Mouse (Mus musculus): ENCODE data around the gene Alox12e.
"Not testable (repeated sequence)": the region's sequence is repeated elsewhere in the genome, so short reads cannot be mapped to it uniquely, and the experiment has no call there.

Alox12e gene

DNA sequence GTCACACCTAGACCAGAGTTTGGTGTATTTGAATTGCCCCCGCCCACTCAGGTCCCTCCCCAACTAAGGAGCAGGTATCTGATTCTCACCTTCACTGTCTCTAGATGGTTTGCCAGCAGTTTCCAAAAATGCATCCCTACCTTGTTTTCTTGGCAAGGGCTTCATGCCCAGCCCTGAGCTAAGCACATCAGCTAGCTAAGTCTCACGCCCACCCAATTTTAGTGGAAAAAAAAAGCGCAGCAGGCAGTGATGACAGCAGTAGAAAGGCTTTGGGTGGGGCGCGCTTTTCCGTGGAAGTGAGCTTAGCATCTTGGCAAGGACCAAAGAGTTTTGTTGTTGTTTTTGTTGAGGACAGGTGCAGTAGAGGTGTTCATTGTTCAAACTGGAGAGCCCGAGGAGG lies at the start of gene Alox12e:
Alox12e (minus strand) TSS at position 101 of the 400 bp plus-strand sequence.
- in situ Hi-C loops (cut with MboI; ENCODE audit: low pct_unique_long_range_greater_than_20kb in 1 of 2, low sequenced_read_pairs in 2 of 2, unreplicated experiment in 1 of 2) = loop anchor here in 1 of 2 experiments (10.0 kb wide), 1 partner anchor 182 kb away; the partner anchor contains the start of gene Tm4sf5

DNA sequence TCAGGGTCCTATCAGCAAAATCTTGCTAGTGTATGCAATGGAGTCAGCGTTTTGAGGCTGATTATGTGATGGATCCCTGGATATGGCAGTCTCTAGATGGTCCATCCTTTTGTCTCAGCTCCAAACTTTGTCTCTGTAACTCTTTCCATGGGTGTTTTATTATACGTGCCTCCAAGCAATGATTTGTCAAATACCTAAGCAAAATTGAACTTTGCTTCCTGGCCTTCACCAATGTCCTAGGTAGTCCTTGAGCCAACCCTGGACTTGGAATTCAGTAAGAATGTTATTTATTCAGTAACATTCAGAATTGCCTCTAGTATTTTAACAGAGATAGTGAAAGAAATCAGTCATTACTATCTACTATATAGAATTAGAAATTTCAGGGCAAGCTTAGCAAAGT lies 46.2 kb upstream of the Alox12e start:
- in situ Hi-C loops (cut with MboI; ENCODE audit: low pct_unique_long_range_greater_than_20kb in 1 of 2, low sequenced_read_pairs in 2 of 2, unreplicated experiment in 1 of 2) = not testable (repeated sequence)

DNA sequence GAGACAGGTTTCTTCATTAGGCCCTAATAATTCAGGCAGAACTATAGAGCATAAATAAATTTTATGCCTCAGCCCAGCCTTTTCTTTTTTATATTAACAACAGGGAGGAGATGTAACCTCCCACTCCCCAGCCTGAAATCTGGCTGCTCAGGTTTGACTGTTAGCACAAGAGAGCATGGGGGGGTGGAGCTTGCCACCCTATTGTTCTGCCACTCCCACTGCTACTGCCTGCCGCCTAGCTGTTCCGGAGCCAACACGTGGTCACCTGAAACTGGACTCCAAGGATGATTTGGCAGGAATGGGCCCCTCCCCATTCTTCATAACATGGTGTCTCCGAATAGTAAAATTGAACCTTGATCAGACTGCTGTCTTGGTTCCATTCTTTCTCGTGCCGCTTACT lies 45.3 kb upstream of the Alox12e start:
- in situ Hi-C loops (cut with MboI; ENCODE audit: low pct_unique_long_range_greater_than_20kb in 1 of 2, low sequenced_read_pairs in 2 of 2, unreplicated experiment in 1 of 2) = not testable (repeated sequence)

DNA sequence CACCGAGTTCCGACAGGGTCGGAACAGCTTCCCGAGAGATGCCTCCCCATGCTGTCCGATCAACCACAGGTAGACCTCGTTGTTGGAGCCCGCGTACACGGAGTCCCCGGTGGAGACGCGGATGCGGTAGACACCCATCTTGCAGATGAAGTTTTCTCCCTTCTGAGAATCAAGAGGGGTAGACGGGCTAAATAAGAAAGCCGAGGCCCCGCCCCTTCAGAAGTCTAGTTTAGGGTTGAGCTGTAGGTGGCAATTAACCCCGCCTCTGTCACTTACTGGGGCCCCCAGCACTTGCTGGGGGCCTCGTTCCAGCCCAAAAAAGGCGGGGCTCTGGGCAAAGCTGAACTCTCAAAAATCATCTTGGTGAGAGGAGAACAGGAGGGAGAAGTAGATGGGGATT lies 29.4 kb upstream of the Alox12e start, which contains the start of gene Alox15:
Alox15 (minus strand) TSS at position 164 of the 400 bp plus-strand sequence.
- in situ Hi-C loops (cut with MboI; ENCODE audit: low pct_unique_long_range_greater_than_20kb in 1 of 2, low sequenced_read_pairs in 2 of 2, unreplicated experiment in 1 of 2) = no loop called here

DNA sequence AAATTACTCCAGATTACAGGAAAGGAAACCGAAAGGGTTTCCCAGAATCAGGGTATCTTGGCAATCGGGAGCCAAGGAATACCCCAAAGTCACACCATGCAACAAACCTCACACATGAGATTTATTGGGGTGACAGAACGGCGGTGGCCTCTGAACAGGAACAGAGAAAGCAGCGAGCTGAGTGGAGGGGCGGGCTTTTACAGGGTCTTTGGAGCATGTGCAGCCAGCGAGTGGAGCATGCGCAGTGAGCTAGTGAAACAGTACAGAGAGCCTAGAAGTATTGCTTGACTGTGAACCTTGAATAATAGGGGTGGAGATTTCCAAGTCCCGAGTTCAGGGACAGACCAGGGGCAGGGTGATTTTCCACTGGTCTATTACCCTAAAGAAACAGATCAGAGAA lies 26.2 kb upstream of the Alox12e start:
- in situ Hi-C loops (cut with MboI; ENCODE audit: low pct_unique_long_range_greater_than_20kb in 1 of 2, low sequenced_read_pairs in 2 of 2, unreplicated experiment in 1 of 2) = no loop called here

DNA sequence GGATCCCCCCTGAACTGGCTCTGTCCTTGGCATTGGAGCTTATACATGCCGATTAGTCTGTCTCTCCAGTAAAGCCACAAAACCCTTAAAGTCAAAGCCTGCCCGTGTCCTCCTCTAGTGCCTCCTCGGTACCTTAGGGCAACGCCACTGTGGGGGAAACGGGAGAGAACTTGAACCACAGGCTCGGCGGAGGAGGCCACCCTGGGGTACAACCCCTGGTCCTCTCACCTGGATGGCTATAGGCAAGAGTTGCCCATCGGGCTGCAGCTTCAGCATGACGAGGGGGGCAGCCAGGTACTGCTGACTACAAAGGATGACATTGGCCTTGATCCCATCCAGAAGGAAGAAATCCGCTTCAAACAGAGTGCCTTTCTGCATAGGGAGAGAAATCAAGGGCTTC lies 25.4 kb upstream of the Alox12e start:
- in situ Hi-C loops (cut with MboI; ENCODE audit: low pct_unique_long_range_greater_than_20kb in 1 of 2, low sequenced_read_pairs in 2 of 2, unreplicated experiment in 1 of 2) = no loop called here

DNA sequence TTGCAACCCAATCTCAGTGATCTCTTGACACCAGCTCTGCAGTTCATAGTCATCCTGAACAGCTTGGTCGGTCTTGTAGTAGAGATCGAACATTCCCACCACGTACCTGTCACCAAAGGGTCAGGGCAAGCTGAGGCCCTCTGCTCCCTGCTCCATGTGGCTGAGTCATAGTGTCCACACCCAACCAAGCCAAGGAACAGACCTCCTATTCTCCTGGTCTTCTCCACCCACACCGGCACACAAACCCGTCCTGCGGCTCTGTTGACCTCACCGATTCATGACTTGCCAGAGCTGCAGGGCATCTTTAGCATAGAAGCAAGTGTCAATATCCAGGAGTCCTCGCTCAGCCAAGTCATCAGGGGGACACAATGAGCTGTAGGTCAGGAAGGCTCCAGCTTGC lies 23.1 kb upstream of the Alox12e start:
- in situ Hi-C loops (cut with MboI; ENCODE audit: low pct_unique_long_range_greater_than_20kb in 1 of 2, low sequenced_read_pairs in 2 of 2, unreplicated experiment in 1 of 2) = no loop called here

DNA sequence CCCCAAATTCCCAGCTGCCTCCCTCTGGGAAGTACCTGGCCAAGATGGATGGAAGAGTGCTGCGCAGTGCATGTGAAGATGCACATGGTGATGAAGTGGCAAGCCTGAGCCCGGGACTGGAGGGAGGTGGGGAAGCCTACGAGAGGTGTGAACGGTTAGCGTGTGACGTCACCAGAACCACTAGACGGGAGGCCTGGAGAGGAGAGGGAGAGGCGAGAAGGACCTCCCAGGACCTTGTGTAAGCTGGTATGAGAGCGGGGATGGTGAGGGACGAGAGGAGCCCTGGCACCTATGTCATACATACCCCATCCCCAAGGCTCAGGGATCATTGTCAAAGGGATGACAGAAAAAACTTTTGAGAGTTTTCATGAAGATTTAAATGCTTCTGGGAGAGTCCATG lies 22.6 kb upstream of the Alox12e start:
- in situ Hi-C loops (cut with MboI; ENCODE audit: low pct_unique_long_range_greater_than_20kb in 1 of 2, low sequenced_read_pairs in 2 of 2, unreplicated experiment in 1 of 2) = no loop called here

DNA sequence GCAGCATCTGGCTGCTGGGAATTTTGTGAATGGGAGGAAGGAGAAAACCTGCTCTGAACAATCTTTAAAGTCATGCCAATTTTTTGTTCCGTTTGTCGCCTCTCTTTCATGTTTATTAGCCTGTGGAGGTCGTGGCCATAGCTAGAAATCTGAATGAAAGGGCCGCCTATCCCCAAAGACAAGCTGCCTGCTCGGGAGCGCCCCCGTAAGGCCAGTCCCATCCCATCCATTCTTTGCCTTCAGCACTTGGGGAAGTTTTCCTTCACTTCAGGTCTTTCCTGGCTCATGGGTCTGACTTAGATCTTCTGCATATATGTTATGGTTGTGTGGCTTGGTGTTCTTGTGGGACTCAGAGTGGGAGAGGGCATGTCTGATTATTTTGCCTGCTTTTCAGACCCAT lies 17.1 kb upstream of the Alox12e start:
- in situ Hi-C loops (cut with MboI; ENCODE audit: low pct_unique_long_range_greater_than_20kb in 1 of 2, low sequenced_read_pairs in 2 of 2, unreplicated experiment in 1 of 2) = no loop called here

DNA sequence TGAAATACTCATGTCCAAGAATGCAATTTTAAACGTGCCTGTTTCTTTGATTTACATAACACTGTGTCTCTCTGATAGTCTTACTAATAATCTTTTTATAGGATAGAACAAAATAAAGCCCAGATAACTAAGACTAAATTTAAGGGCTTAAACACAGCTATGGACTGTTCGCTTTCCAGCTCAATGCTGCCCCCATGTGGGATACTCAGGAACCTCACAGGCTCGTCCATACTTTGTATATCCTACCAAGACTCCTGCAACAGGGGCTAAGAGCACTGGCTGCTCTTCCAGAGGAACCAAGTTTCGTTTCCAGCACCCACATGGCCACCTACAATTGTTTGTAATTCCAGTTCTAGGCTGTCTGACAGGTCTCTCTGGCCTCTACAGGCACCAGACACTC lies 12.0 kb upstream of the Alox12e start:
- in situ Hi-C loops (cut with MboI; ENCODE audit: low pct_unique_long_range_greater_than_20kb in 1 of 2, low sequenced_read_pairs in 2 of 2, unreplicated experiment in 1 of 2) = no loop called here

DNA sequence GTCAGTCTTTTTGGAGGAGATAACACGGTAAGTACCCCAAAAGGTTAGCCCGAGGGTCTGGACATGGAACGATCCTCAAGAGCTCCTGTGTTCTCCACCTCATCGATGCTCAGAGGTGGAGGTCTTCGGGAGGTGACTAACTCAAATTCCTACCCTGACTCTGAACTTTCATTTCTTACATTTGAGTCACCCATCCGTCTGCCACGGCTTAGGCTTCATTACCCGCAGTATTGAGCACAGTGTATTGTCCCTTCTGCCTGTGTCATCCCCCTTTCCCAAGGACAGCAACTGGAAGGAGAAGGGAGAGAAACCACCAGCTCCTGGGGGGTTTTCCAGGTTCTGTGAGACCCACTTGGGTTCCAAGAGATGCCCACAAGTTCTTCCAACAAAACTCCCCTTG lies 2.3 kb upstream of the Alox12e start:
- in situ Hi-C loops (cut with MboI; ENCODE audit: low pct_unique_long_range_greater_than_20kb in 1 of 2, low sequenced_read_pairs in 2 of 2, unreplicated experiment in 1 of 2) = loop anchor here in 1 of 2 experiments (10.0 kb wide), 1 partner anchor 180 kb away; the partner anchor contains the start of gene Tm4sf5

DNA sequence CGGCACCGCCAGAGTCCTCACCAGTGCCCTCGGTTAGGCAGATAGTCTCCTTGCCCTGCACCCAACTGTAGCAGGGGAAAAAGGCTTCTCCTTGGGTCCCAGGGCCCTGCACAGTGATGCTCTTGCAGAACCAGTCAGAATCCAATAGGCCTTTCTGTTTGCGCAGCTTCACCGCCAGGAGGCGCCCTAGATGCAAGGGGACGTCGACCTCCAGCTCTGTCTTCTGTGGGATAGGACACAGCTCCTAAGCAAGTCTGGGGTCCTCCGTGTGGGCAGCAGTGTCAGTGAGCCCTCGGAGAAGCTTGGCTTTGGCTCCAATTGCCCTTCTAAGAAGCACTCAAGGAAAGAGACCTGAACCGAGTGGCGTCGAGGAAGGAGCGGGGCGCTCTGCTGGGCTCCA lies 764 bp downstream of the Alox12e start:
- in situ Hi-C loops (cut with MboI; ENCODE audit: low pct_unique_long_range_greater_than_20kb in 1 of 2, low sequenced_read_pairs in 2 of 2, unreplicated experiment in 1 of 2) = loop anchor here in 1 of 2 experiments (10.0 kb wide), 1 partner anchor 183 kb away; the partner anchor contains the start of gene Tm4sf5

DNA sequence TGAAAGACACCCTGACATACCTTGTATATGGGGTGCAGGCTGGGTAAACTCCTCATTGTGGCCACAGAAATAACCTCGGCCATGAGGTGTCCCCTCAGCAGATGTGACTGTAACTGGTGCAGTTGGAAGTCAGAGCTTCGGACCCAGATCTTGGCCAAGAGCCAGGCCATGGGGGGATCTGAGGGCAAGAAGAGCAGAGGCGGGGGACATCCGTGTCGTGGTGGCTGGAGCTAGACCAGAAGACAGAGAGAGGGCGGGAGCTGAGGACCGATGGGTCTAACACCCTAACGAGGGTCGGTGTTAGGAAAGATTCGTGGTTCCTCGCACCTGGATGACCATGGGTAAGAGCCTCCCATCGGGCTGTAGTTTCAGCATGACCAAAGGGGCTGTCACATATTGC lies 2.8 kb downstream of the Alox12e start:
- in situ Hi-C loops (cut with MboI; ENCODE audit: low pct_unique_long_range_greater_than_20kb in 1 of 2, low sequenced_read_pairs in 2 of 2, unreplicated experiment in 1 of 2) = loop anchor here in 1 of 2 experiments (10.0 kb wide), 1 partner anchor 185 kb away; the partner anchor contains the start of gene Tm4sf5

DNA sequence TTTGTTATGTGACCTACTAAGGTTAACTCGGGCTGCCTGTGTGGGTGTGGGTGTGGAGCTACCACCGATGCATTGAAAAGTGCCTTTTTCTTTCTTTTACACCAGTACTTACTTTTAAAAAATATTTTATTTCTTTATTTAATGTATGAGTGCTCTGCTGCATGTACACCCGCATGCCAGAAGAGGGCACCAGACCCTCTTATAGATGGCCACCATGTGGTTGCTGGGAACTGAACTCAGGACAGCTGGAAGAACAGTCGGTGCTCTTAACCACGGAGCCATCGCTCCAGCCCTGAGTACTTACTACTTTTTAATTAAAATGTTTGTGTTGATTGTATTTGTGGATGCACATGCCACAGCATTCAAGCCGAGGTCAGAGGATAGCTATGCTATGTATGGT lies 8.6 kb downstream of the Alox12e start:
- in situ Hi-C loops (cut with MboI; ENCODE audit: low pct_unique_long_range_greater_than_20kb in 1 of 2, low sequenced_read_pairs in 2 of 2, unreplicated experiment in 1 of 2) = no loop called here

DNA sequence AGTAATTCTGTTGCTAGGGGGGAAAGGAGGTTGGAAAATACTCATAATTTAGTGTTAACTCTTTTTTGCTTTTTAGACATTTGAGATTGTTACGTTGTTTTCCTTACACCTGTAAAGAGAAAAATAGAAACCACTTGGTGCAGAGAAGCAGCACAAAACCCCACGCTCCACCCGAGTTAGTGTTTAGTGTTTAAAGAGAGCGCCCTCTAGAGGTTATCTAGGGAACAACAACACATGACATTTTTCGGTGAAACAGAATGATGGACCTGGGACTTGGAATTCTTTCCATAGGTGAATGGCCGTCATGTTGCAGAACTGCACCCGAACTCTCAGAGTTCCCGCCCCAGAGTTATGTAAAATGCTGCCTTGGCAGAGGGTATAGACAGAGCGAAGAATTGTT lies 13.1 kb downstream of the Alox12e start:
- in situ Hi-C loops (cut with MboI; ENCODE audit: low pct_unique_long_range_greater_than_20kb in 1 of 2, low sequenced_read_pairs in 2 of 2, unreplicated experiment in 1 of 2) = no loop called here

DNA sequence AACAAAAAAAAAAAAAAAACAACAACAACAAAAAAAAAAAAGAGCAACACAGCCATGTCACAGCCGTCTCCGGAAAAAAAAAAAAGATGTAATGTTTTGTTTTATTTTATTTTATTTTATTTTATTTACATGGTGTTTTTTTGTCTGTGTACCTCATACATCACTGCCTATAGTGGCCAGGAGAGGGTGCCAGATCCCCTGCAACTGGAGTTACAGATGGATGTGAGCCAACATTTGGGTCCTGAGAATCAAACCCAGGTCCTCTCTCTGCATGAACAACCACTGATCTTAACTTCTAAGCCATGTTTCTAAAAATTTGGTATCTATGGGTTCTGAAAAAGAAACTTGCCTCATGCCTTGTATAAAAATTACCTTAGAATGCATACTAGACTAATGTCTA lies 14.1 kb downstream of the Alox12e start:
- in situ Hi-C loops (cut with MboI; ENCODE audit: low pct_unique_long_range_greater_than_20kb in 1 of 2, low sequenced_read_pairs in 2 of 2, unreplicated experiment in 1 of 2) = no loop called here

DNA sequence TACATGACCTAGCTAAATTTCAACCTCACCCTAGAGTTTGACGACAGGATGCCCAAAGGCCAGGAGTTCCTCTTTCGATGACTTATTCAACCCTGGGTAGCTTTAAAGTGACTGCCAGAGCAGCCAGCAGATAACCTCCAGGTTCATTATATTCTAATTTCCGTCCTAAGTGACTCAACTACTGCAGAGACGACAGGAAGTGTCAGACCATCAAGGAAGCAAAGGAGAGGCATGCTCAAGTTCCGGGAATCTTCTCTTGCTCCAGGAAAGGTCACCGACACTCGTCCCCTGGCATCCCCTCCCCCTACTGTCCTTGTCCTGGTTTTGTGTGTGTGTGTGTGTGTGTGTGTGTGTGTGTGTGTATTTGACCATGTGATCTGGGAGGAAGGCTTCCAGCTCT lies 16.3 kb downstream of the Alox12e start:
- in situ Hi-C loops (cut with MboI; ENCODE audit: low pct_unique_long_range_greater_than_20kb in 1 of 2, low sequenced_read_pairs in 2 of 2, unreplicated experiment in 1 of 2) = no loop called here

DNA sequence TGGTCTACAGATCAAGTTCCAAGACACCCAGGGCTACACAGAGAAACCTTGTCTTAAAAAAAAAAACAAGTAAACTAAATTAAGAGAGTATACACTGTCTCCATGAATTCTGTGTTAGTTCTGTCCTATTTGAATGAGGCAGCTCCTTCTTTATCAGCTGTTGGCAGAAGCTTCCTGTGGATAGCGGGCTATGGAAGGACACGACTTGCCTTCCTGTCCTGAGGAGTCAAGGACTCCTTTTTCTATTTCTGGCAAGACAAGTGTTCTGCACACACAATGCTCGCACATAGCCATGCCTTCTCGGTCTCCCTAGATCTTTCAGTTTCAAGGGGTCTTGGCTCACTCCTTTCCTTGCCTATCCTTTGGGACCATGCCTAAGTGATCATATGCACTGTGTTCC lies 20.1 kb downstream of the Alox12e start:
- in situ Hi-C loops (cut with MboI; ENCODE audit: low pct_unique_long_range_greater_than_20kb in 1 of 2, low sequenced_read_pairs in 2 of 2, unreplicated experiment in 1 of 2) = no loop called here

DNA sequence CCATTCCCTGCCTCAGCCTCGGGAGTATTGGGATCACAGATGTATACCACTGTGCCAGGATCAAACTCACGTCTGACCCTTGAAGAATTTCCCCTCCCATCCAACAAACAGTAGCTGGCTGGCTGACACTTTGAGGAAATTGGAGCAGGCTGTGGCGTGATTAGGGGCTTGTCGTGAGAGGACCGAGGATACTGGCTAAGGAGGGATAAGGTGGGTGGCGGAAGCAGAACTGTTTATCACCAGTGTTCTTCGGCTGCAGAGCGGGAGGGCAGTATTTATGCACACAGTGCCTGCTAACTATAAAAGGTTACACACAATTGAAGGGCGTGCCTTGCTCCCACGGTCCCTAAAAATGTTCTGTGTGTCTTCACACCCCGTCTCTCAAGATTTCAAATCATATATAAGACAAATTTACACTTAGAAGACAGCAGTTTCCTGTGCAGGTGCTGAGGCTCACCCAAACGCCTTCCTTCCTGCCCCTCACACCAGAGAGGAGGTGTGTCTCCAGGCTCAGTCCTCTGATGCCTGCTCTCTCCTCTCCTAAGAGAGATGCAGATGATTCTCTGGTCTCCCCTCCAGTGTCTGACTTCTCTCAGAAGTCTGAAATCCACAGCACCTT lies 24.5 kb downstream of the Alox12e start:
- in situ Hi-C loops (cut with MboI; ENCODE audit: low pct_unique_long_range_greater_than_20kb in 1 of 2, low sequenced_read_pairs in 2 of 2, unreplicated experiment in 1 of 2) = no loop called here

DNA sequence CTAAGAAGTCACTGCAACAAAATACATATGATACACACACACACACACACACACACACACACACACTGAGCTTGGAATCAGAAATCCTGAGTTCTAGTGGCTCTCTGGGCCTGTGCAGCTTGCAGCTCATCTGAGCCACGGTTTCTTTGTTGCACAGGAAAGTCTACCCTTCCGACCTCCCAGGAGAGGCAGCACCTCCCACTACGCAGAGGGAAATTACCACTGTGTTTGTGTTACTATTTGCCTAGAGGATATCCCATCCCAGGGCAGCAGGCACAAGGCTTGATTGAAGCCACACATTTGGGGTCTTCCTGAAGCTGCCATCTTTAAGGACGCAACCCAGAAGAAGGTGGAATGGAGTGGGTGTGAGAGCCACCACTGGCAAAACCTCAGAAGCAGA lies 25.0 kb downstream of the Alox12e start:
- in situ Hi-C loops (cut with MboI; ENCODE audit: low pct_unique_long_range_greater_than_20kb in 1 of 2, low sequenced_read_pairs in 2 of 2, unreplicated experiment in 1 of 2) = no loop called here
